Comparison of ENCODE assay signal across 11 mouse cellular contexts in the genomic region with DNA sequence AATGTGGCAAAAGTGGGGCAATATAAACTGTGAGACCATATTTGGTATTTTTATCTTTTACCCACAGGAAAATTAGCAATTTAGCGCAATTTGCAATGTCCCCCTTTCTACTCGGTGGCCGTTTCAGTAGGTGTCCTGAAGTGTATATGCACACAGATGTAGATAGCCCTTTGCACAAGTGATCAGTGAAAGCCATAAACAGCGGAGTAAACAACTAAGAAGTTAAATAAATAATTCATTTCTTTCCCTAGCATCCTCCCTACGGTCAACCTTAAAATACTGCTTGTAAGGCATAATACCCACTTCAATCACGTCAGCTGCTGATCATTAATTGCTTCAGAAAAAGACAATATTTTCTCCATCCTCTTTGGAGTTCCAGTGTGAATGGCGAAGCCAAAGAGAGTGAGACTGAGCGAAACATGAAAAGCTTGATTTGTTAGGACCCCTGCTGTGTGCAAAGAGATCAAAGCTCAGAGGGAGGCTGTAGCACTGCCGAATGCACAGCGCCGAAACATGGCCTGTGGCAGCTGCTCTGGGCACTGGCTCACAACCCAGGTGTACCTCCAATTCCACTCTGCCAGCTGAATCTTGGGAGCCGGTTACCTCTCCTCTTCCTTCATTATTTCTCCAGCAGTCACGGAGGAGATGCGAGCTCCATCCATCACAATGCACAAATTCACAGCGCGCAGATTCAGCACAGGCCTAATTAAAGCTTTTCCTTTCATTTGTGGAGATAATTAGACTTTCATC.
DNase-seq lines count a peak whose midpoint lies in the region; ATAC-seq and TF ChIP-seq lines count a peak whose summit lies in the region.
"Had no signal": no experiment of that assay in that cellular context is flagged by ENCODE, and none has a peak within 500 bp of the region (broad histone marks: within the 10 kb centered on the region; RNA-seq: fewer than 3 reads in every experiment).

No protein-coding gene starts in this region.

- peak overlapping the region; percentile 51 for H3K4me2 ChIP-seq in forebrain, embryonic 15.5 days (replicated peaks)
- peak overlapping the region; percentile 52 for H3K4me2 ChIP-seq in limb, embryonic 13.5 days (replicated peaks)
- H3K4me2 ChIP-seq in neural tube, embryonic 15.5 days = peak overlapping the region; percentile 53
- H3K4me2 ChIP-seq: heart, embryonic 11.5 days; kidney, embryonic 15.5 days; limb, embryonic 15.5 days had no signal

- H3K9me3 ChIP-seq in forebrain, embryonic 15.5 days = no peaks in the 10 kb centered on the region
- H3K9me3 ChIP-seq in limb, embryonic 13.5 days = no peaks in the 10 kb centered on the region
- no peaks in the 10 kb centered on the region for H3K9me3 ChIP-seq in neural tube, embryonic 15.5 days (replicated peaks)
- H3K9me3 ChIP-seq: kidney, embryonic 15.5 days; limb, embryonic 15.5 days had no signal

- H3K36me3 ChIP-seq in forebrain, embryonic 15.5 days = no peaks in the 10 kb centered on the region
- no peaks in the 10 kb centered on the region for H3K36me3 ChIP-seq in limb, embryonic 13.5 days
- H3K36me3 ChIP-seq in neural tube, embryonic 15.5 days = no peaks in the 10 kb centered on the region
- no peaks in the 10 kb centered on the region for H3K36me3 ChIP-seq in kidney, adult 2 months (ENCODE audit: control insufficient read depth, insufficient read depth, low read length)
- H3K36me3 ChIP-seq: kidney, embryonic 15.5 days; limb, embryonic 15.5 days had no signal

- peak overlapping the region; percentile 29 for H3K4me3 ChIP-seq in forebrain, embryonic 15.5 days
- H3K4me3 ChIP-seq in limb, embryonic 13.5 days = peak overlapping the region; percentile 15
- 0 out of 2 replicates have a peak overlapping the region, but pooled peaks have one; percentile 9 for H3K4me3 ChIP-seq in neural tube, embryonic 15.5 days (replicated peaks)
- H3K4me3 ChIP-seq in kidney, adult 2 months (ENCODE audit: insufficient read depth, low read depth, low read length) = no peak overlapping the region
- H3K4me3 ChIP-seq: kidney, embryonic 15.5 days; limb, embryonic 15.5 days had no signal

- 4% methylated on average over 16 of the region's 16 CpGs for WGBS in forebrain, embryonic 15.5 days
- WGBS in limb, embryonic 13.5 days = 19% methylated on average over 16 of the region's 16 CpGs
- WGBS in neural tube, embryonic 15.5 days = 12% methylated on average over 16 of the region's 16 CpGs
- 60% methylated on average over 16 of the region's 16 CpGs for WGBS in kidney, adult 2 months

- peak; percentile 17 to 18 for DNase-seq in layer of hippocampus, postnatal 14 days (ENCODE audit: low spot score in 2 of 2)
- DNase-seq in layer of hippocampus, adult 9-11 months = no peak
- DNase-seq in kidney, adult 11 months = no peak
- no peak for DNase-seq in lung, postnatal 4 days
- DNase-seq in kidney, adult 2 months = no peak

- H3K27me3 ChIP-seq in forebrain, embryonic 15.5 days = peaks cover 4% of the 10 kb centered on the region; the same call in 1 of the 2 replicates
- H3K27me3 ChIP-seq in limb, embryonic 13.5 days = no peaks in the 10 kb centered on the region
- H3K27me3 ChIP-seq in neural tube, embryonic 15.5 days (replicated peaks) = no peaks in the 10 kb centered on the region
- H3K27me3 ChIP-seq in kidney, adult 2 months (replicated peaks; ENCODE audit: control insufficient read depth, insufficient read depth, low read length) = no peaks in the 10 kb centered on the region
- H3K27me3 ChIP-seq: kidney, embryonic 15.5 days; limb, embryonic 15.5 days had no signal

- TF ChIP-seq POLR2A in kidney, adult 2 months (IDR thresholded peaks at IDR 0.05; ENCODE audit: low read depth, low read length) = no peak

- peaks cover 20% of the 10 kb centered on the region for H3K4me1 ChIP-seq in forebrain, embryonic 15.5 days
- H3K4me1 ChIP-seq in limb, embryonic 13.5 days = peaks cover 24% of the 10 kb centered on the region
- H3K4me1 ChIP-seq in neural tube, embryonic 15.5 days = peaks cover 14% of the 10 kb centered on the region
- H3K4me1 ChIP-seq in kidney, adult 2 months (ENCODE audit: control insufficient read depth, insufficient read depth, low read length) = no peaks in the 10 kb centered on the region

- no peak for TF ChIP-seq CTCF in kidney, adult 2 months (conservative IDR thresholded peaks at IDR 0.05; ENCODE audit: insufficient read depth, insufficient read length, low read depth, low read length)

- H3K9ac ChIP-seq in forebrain, embryonic 15.5 days (replicated peaks) = peak overlapping the region; percentile 37
- no peak overlapping the region; the same call in 1 of the 2 replicates for H3K9ac ChIP-seq in limb, embryonic 13.5 days
- H3K9ac ChIP-seq in neural tube, embryonic 15.5 days (replicated peaks) = no peak overlapping the region
- H3K9ac ChIP-seq: kidney, embryonic 15.5 days; limb, embryonic 15.5 days had no signal

- H3K27ac ChIP-seq in forebrain, embryonic 15.5 days (replicated peaks) = peak overlapping the region; percentile 29
- H3K27ac ChIP-seq in limb, embryonic 13.5 days = no peak overlapping the region
- peak overlapping the region; percentile 80 for H3K27ac ChIP-seq in neural tube, embryonic 15.5 days (replicated peaks)
- H3K27ac ChIP-seq in kidney, adult 2 months (ENCODE audit: insufficient read depth, low read depth, low read length) = no peak overlapping the region
- H3K27ac ChIP-seq: kidney, embryonic 15.5 days; limb, embryonic 15.5 days had no signal

- peak; percentile 84 for ATAC-seq in forebrain, embryonic 15.5 days (replicated peaks)
- no peak for ATAC-seq in limb, embryonic 13.5 days (ENCODE audit: low FRiP score, low read depth)
- ATAC-seq in neural tube, embryonic 15.5 days (ENCODE audit: low FRiP score) = peak; percentile 41; the same call in 1 of the 2 replicates

Comparison
In these comparisons a context has a peak if more than half of its experiments do, and no peak if none do; other contexts are left out.
1. DNase-seq: peak in layer of hippocampus, postnatal 14 days (2 of 2); none in layer of hippocampus, adult 9-11 months (single experiment), kidney, adult 11 months (single experiment), lung, postnatal 4 days (0 of 2) and kidney, adult 2 months (single experiment).
2. H3K27ac ChIP-seq: peak in forebrain, embryonic 15.5 days (single experiment) and neural tube, embryonic 15.5 days (single experiment); none in limb, embryonic 13.5 days (single experiment) and kidney, adult 2 months (single experiment).
3. Peak in every context shown above with its lines, with median percentiles within 50 percentile points of each other: H3K4me2 ChIP-seq.